Mouse (Mus musculus) lung, postnatal 0 days (tissue): ENCODE data around the gene B4galt1. TPM values are rescaled to one million over a fixed set of nuclear protein-coding genes. Genes with fewer than 3 reads are reported as not detected.
A peak's percentile ranks its signal among the peaks of the same experiment; 100 is the strongest.

Experiments
- ATAC-seq: fragments of 200-750 bp; cut with Nextera tagmentation; 2 replicates; pipeline ENCODE4 v1.8.0; 2017; ENCODE audit warnings: moderate library complexity
- DNase-seq: peaks from one replicate; pipeline ENCODE4 v3.0.0-alpha.2; 2016; ENCODE audit warnings: low spot score
- H3K27ac ChIP-seq: fragments of 300-500 bp; sonication (generic); 2 replicates; pipeline ENCODE4 v1.5.1; 2014; ENCODE audit warnings: antibody characterized with exemption, mild to moderate bottlenecking, low read length, mixed read lengths
- H3K27me3 ChIP-seq: fragments of 300-500 bp; sonication (generic); replicated peaks from 2 replicates; pipeline ENCODE4 v1.6.1; 2014; ENCODE audit warnings: low read length, mixed read lengths; ENCODE audit not compliant: insufficient read depth
- H3K36me3 ChIP-seq: fragments of 300-500 bp; sonication (generic); 2 replicates; pipeline ENCODE4 v1.6.1; 2014; ENCODE audit warnings: low read length, mixed read lengths; ENCODE audit not compliant: insufficient read depth
- H3K4me1 ChIP-seq: fragments of 300-500 bp; sonication (generic); 2 replicates; pipeline ENCODE4 v1.6.1; 2014; ENCODE audit warnings: antibody characterized with exemption, low read depth, low read length, mixed read lengths; ENCODE audit not compliant: insufficient read depth
- H3K4me2 ChIP-seq: fragments of 300-500 bp; sonication (generic); replicated peaks from 2 replicates; pipeline ENCODE4 v1.6.1; 2014; ENCODE audit warnings: low read depth, mild to moderate bottlenecking, low read length, moderate library complexity, mixed read lengths
- H3K4me3 ChIP-seq: fragments of 300-500 bp; sonication (generic); 2 replicates; pipeline ENCODE4 v1.5.1; 2014; ENCODE audit warnings: low read depth, low read length
- H3K9ac ChIP-seq: fragments of 300-500 bp; sonication (generic); replicated peaks from 2 replicates; pipeline ENCODE4 v1.6.1; 2014; ENCODE audit warnings: low read depth, mild to moderate bottlenecking
- H3K9me3 ChIP-seq: fragments of 300-500 bp; sonication (generic); 2 replicates; pipeline ENCODE4 v1.6.1; 2016; ENCODE audit warnings: low read length, mixed read lengths
- CTCF ChIP-seq: IDR thresholded peaks from 2 replicates; pipeline ENCODE4 v1.5.1; 2016; ENCODE audit warnings: antibody characterized with exemption, mild to moderate bottlenecking
- EP300 ChIP-seq: IDR thresholded peaks from 2 replicates; pipeline ENCODE4 v1.6.1; 2016; ENCODE audit warnings: antibody characterized with exemption, mild to moderate bottlenecking, control low read depth
- WGBS: fragments of 180-500 bp; shearing (Covaris S2); extraction: QIAGEN DNeasy Blood & Tissue Kit; methylation state at CpG from one replicate; pipeline ENCODE4 v1.1.7; 2014; 5-methylcytosine and 5-hydroxymethylcytosine counted together
- polyA plus RNA-seq: library from polyadenylated mRNA; unstranded; fragments of >200 nt; fragmentation: Nextera tagmentation; extraction: Ambion mirVana; gene quantifications from 2 replicates; pipeline ENCODE4 v1.2.1, GENCODE M21; 2015

B4galt1 gene
- polyA plus RNA-seq, 1 experiment from 2014 or later: 89.4 TPM

GRCm38 (mm10) chr4:40815120-40815519 is 38.7 kb downstream of the B4galt1 start:
- no peak for ATAC-seq
- H3K36me3 ChIP-seq: peaks cover 21% of the 10 kb centered on the region

GRCm38 (mm10) chr4:40814359-40814758 is 39.4 kb downstream of the B4galt1 start:
- H3K27ac ChIP-seq: no peak overlapping the region; the same call in 1 of the 2 replicates
- DNase-seq (no peak), ATAC-seq (no peak; the same call in 1 of the 2 replicates)
- no peak overlapping the region for H3K9ac ChIP-seq
- H3K27me3 ChIP-seq: no peaks in the 10 kb centered on the region
- H3K4me3 ChIP-seq: no peak overlapping the region
- TF ChIP-seq EP300 (peak; percentile 32; the same call in 1 of the 2 replicates), CTCF (no peak)
- H3K9me3 ChIP-seq: no peaks in the 10 kb centered on the region
- H3K4me2 ChIP-seq: no peak overlapping the region
- H3K36me3 ChIP-seq: peaks cover 21% of the 10 kb centered on the region
- 73% methylated on average over 6 of the region's 6 CpGs for WGBS
- H3K4me1 ChIP-seq: peaks cover 7% of the 10 kb centered on the region; the same call in 1 of the 2 replicates

More at GRCm38 (mm10) chr4:40815120-40815519, 38.7 kb downstream of the B4galt1 start:
- Histone ChIP-seq H3K9ac (no peak overlapping the region), H3K9me3 (no peaks in the 10 kb centered on the region), H3K4me2 (no peak overlapping the region), H3K27me3 (no peaks in the 10 kb centered on the region), H3K27ac (peak overlapping the region; percentile 32; the same call in 1 of the 2 replicates), H3K4me3 (no peak overlapping the region), H3K4me1 (peaks cover 7% of the 10 kb centered on the region; the same call in 1 of the 2 replicates)
- DNase-seq: peak; percentile 29
- TF ChIP-seq EP300 (no peak), CTCF (no peak)
- WGBS: 64% methylated on average over 3 of the region's 3 CpGs

GRCm38 (mm10) chr4:40812891-40813290 is 40.9 kb downstream of the B4galt1 start:
- no peak for TF ChIP-seq EP300
- no peak for TF ChIP-seq CTCF
- no peaks in the 10 kb centered on the region for H3K27me3 ChIP-seq
- no peak overlapping the region for H3K4me3 ChIP-seq
- ATAC-seq (no peak), DNase-seq (no peak)
- H3K27ac ChIP-seq: no peak overlapping the region
- no peak overlapping the region for H3K4me2 ChIP-seq
- WGBS: 83% methylated on average over 1 of the region's 1 CpGs
- H3K36me3 ChIP-seq: peaks cover 33% of the 10 kb centered on the region
- H3K9me3 ChIP-seq: no peaks in the 10 kb centered on the region
- peaks cover 7% of the 10 kb centered on the region; the same call in 1 of the 2 replicates for H3K4me1 ChIP-seq
- no peak overlapping the region for H3K9ac ChIP-seq

DNA sequence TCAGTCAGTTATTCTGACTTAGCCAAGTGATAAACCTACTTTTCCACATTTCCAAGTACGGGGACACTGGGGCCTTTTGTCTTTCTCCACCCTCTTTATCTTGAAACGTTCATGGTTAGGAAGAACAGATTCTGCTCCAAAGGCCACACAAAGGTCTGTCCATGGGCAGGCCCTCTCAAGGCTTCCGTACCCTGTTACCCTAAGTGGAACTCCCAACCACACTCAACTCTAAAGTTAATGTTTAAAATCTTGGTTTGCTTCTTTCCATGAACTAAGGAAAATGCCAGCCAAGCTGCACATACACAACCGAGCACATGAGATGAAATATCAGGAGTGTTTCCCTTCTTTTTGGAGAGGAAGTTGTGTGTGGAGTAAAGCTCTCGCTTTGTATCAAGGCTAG is 43.3 kb downstream of the B4galt1 start:
- TF ChIP-seq EP300 (no peak), CTCF (no peak)
- H3K4me1 ChIP-seq: peaks cover 5% of the 10 kb centered on the region; the same call in 1 of the 2 replicates
- H3K27ac ChIP-seq: no peak overlapping the region
- H3K27me3 ChIP-seq: no peaks in the 10 kb centered on the region
- H3K4me3 ChIP-seq: no peak overlapping the region
- H3K9ac ChIP-seq: no peak overlapping the region
- DNase-seq: no peak
- H3K4me2 ChIP-seq: no peak overlapping the region
- no peaks in the 10 kb centered on the region for H3K9me3 ChIP-seq
- 73% methylated on average over 5 of the region's 5 CpGs for WGBS
- no peak for ATAC-seq
- peaks cover 39% of the 10 kb centered on the region for H3K36me3 ChIP-seq

DNA sequence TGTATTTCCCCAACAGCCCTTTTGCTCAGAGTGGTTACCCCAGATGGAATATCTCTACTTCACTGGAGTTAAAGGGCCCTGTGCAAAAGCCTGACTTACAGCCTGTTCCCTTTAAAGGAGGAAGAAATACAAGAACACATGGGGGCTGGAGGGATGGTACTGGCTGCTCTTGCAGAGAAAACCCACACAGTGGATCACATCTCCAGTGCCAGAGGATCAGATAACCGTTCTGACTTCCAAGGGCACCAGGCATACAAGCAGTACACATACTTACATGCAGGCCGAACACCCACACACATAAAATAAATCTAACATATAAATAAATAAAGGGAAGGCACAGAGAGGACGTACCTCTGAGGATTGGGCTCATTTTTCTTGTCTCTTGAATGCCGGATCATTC is 46.4 kb downstream of the B4galt1 start:
- Histone ChIP-seq H3K4me2 (no peak overlapping the region), H3K36me3 (peaks cover 43% of the 10 kb centered on the region)
- WGBS: 80% methylated on average over 4 of the region's 4 CpGs

DNA sequence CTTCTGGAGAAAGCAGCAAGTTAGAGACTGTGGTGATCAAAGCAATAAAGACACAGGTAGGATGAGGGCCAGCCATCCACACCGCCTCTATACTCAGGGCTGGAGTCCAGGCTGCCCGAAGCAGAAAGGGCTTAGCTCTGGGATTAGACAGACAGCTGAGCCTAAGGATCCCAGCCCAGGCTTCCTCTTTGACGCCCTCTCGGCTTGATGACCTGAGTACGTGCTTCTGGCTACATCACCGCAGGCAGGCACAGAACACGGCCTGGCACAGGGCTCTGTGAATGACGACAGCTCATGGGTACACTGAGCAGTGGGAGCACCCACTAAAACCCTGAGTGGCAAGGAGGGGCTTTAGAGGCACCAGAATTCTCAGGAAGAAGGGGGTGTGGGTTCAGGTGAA is 48.4 kb downstream of the B4galt1 start:
- Histone ChIP-seq H3K9ac (no peak overlapping the region), H3K9me3 (no peaks in the 10 kb centered on the region), H3K4me2 (no peak overlapping the region), H3K27ac (no peak overlapping the region), H3K27me3 (no peaks in the 10 kb centered on the region), H3K4me1 (no peaks in the 10 kb centered on the region), H3K36me3 (peaks cover 35% of the 10 kb centered on the region), H3K4me3 (no peak overlapping the region)
- no peak for ATAC-seq
- TF ChIP-seq EP300 (no peak), CTCF (no peak)
- WGBS: 90% methylated on average over 8 of the region's 8 CpGs
- no peak for DNase-seq

More for the DNA sequence above, 46.4 kb downstream of the B4galt1 start:
- TF ChIP-seq CTCF (no peak), EP300 (no peak)
- no peak for DNase-seq
- ATAC-seq: no peak
- Histone ChIP-seq H3K27me3 (no peaks in the 10 kb centered on the region), H3K9ac (no peak overlapping the region), H3K27ac (no peak overlapping the region), H3K4me3 (no peak overlapping the region), H3K4me1 (no peaks in the 10 kb centered on the region), H3K9me3 (no peaks in the 10 kb centered on the region)

DNA sequence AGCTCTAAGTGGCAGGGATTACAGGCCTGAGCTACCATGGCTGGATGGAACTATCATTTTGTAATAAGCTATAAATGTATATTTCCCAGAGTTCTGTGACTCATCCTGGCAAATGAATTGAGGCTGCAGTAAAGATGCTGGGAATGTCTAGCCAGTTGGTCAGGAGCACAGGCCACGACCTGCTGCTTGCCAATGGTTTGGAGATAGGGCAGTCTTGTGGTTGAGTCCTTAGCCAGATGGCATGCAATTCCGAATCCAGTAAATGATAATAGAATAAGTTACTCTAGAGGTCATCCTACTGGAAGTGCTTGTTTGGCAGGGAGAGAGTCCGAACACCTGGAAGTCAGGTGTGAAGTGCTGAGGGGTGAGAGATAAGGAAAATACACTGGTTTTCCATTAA is 51.0 kb downstream of the B4galt1 start:
- 72% methylated on average over 3 of the region's 3 CpGs for WGBS
- Histone ChIP-seq H3K4me1 (no peaks in the 10 kb centered on the region), H3K4me2 (no peak overlapping the region), H3K36me3 (peaks cover 22% of the 10 kb centered on the region; the same call in 1 of the 2 replicates), H3K27ac (no peak overlapping the region), H3K9me3 (no peaks in the 10 kb centered on the region), H3K27me3 (no peaks in the 10 kb centered on the region), H3K4me3 (no peak overlapping the region), H3K9ac (no peak overlapping the region)
- no peak for DNase-seq
- TF ChIP-seq CTCF: no peak
- TF ChIP-seq EP300: no peak
- no peak for ATAC-seq
